Comparison of ENCODE assay signal across 1 mouse cellular context in the genomic region with DNA sequence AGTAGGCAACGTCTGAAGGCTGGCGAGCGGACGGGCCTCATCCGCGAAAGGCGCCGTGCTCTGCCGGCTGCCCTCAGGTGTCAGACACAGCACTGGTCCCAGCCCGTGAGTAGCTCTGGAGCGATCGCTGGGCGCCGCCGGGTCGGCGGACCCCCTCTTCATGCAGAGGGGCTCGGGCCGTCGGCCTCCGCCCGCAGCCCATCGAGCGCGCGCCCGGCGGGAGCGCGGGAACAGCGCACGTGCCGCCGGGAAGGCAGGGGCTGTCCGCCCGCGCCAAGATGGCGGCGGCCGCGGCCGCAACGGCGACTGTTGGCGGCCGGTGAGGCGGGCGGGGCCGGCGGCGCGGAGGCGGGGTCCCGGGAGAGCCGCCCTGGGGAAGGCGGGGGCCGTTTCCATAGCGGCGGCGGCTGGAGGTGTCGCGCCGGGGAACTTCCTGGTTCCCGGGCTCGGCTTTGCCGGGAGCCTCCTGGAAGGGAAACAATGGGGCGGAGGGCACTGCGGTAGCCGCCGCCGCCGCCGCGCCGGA.
A peak's percentile ranks its signal among the peaks of the same experiment; 100 is the strongest.
TF ChIP-seq lines count a peak whose summit lies in the region.

Gene Usp6nl, plus strand, starts transcription at position 292 of the 526 bp plus-strand sequence.

TF ChIP-seq in MEL, 35 proteins besides CTCF, POLR2A, EP300 and RAD21 (continued from another document):
- TF ChIP-seq MAFK (IDR thresholded peaks at IDR 0.05; ENCODE audit: borderline replicate concordance, low read depth, low read length) (no peak), ZMIZ1 (IDR thresholded peaks at IDR 0.05; ENCODE audit: low read depth, low read length) (no peak), E2F4 (IDR thresholded peaks at IDR 0.05; ENCODE audit: borderline replicate concordance, low read depth, low read length) (peak; percentile 76; the same call in 1 of the 2 replicates), CHD2 (IDR thresholded peaks at IDR 0.05; ENCODE audit: low read length) (no peak), MAZ (IDR thresholded peaks at IDR 0.05; ENCODE audit: low read depth, low read length) (peak; percentile 91; the same call in 1 of the 2 replicates), BHLHE40 (IDR thresholded peaks at IDR 0.05; ENCODE audit: borderline replicate concordance, low read depth, low read length) (peak; percentile 95)
